Mouse (Mus musculus) thymus, adult 2 months (tissue): ENCODE results near the gene Cdkn1b. TPM values are rescaled to one million over a fixed set of nuclear protein-coding genes. Genes with fewer than 3 reads are reported as not detected.
A peak's percentile ranks its signal among the peaks of the same experiment; 100 is the strongest.

ENCODE experiments used
- DNase-seq: peaks from one replicate; pipeline ENCODE4 v3.0.0; 2021
- H3K27ac ChIP-seq: fragments of 200-500 bp; 2 replicates; pipeline ENCODE4 v1.5.1; 2012; ENCODE audit warnings: low read length, control low read depth; ENCODE audit not compliant: control insufficient read depth, insufficient read depth
- H3K27me3 ChIP-seq: fragments of 200-500 bp; 2 replicates; pipeline ENCODE4 v1.6.1; 2012; ENCODE audit warnings: mild to moderate bottlenecking, low read length, moderate library complexity, mixed read lengths; ENCODE audit not compliant: control insufficient read depth, insufficient read depth
- H3K36me3 ChIP-seq: fragments of 200-500 bp; 2 replicates; pipeline ENCODE4 v1.6.1; 2012; ENCODE audit warnings: mild to moderate bottlenecking, low read length, moderate library complexity; ENCODE audit not compliant: control insufficient read depth, insufficient read depth
- H3K4me1 ChIP-seq: fragments of 200-500 bp; replicated peaks from 2 replicates; pipeline ENCODE4 v1.6.1; 2012; ENCODE audit warnings: low read length; ENCODE audit not compliant: control insufficient read depth, insufficient read depth
- H3K4me3 ChIP-seq: fragments of 200-500 bp; 2 replicates; pipeline ENCODE4 v1.5.1; 2012; ENCODE audit warnings: mild to moderate bottlenecking, low read length, control low read depth, moderate library complexity; ENCODE audit not compliant: control insufficient read depth, insufficient read depth
- CTCF ChIP-seq: fragments of 200-500 bp; IDR thresholded peaks from 2 replicates; pipeline ENCODE4 v1.5.1; 2012; ENCODE audit warnings: mild to moderate bottlenecking, control low read depth, low read length, moderate library complexity, borderline replicate concordance; ENCODE audit not compliant: control insufficient read depth, poor library complexity, insufficient read depth; ENCODE audit errors: extremely low read depth
- POLR2A ChIP-seq: fragments of 200-500 bp; IDR thresholded peaks from 2 replicates; pipeline ENCODE4 v1.6.1; 2012; ENCODE audit warnings: mild to moderate bottlenecking, low read length, control low read depth, moderate library complexity; ENCODE audit not compliant: control insufficient read depth, poor library complexity, insufficient read depth; ENCODE audit errors: extremely low read depth
- WGBS: fragments of 180-500 bp; shearing (Covaris S2); methylation state at CpG from one replicate; pipeline ENCODE4 v1.1.7; 2018; 5-methylcytosine and 5-hydroxymethylcytosine counted together
- polyA plus RNA-seq: library from polyadenylated mRNA; depleted of rRNA; stranded (reverse); fragments of >200 nt; gene quantifications from 2 replicates; pipeline ENCODE4 v1.2.3, GENCODE M21; 2012

The Cdkn1b gene
- polyA plus RNA-seq, 1 experiment = 65.2 TPM

GRCm38 (mm10) chr6:134917087-134917486 lies 3.1 kb upstream of the Cdkn1b start:
- Histone ChIP-seq H3K27ac (peak overlapping the region; percentile 91), H3K4me3 (peak overlapping the region; percentile 80), H3K36me3 (peaks cover 3% of the 10 kb centered on the region), H3K4me1 (peaks cover 27% of the 10 kb centered on the region), H3K27me3 (no peaks in the 10 kb centered on the region)
- peak; percentile 67 for DNase-seq
- 2% methylated on average over 11 of the region's 11 CpGs for WGBS
- TF ChIP-seq CTCF (no peak), POLR2A (no peak)

DNA sequence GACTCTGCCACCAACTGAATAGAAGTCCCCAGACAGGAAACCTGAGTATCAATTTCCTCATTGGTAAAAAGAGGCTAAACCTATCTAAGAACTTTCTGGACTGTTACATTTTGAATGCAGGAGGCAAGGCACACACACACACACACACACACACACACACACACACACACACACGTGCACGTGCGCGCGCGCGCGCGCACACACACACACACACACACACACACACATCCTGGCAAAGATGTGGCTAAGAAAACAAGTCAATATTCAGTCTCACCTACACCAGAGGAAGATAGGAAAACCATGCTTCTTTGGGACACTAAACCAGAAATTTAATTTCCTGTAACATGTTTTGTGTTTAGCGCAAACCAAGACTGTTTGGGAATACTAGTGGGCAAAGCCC lies 1.4 kb upstream of the Cdkn1b start:
- TF ChIP-seq CTCF (no peak), POLR2A (no peak)
- 43% methylated on average over 10 of the region's 10 CpGs for WGBS
- peaks cover 12% of the 10 kb centered on the region for H3K36me3 ChIP-seq
- no peak for DNase-seq
- H3K4me1 ChIP-seq = peaks cover 27% of the 10 kb centered on the region
- no peak overlapping the region; the same call in 1 of the 2 replicates for H3K27ac ChIP-seq
- no peaks in the 10 kb centered on the region for H3K27me3 ChIP-seq
- no peak overlapping the region for H3K4me3 ChIP-seq

GRCm38 (mm10) chr6:134919511-134920189 lies 551 bp upstream of the Cdkn1b start:
- WGBS = 9% methylated on average over 37 of the region's 37 CpGs
- no peak for TF ChIP-seq CTCF
- no peak for TF ChIP-seq POLR2A
- peak overlapping the region; percentile 62 for H3K27ac ChIP-seq
- DNase-seq = no peak
- no peaks in the 10 kb centered on the region for H3K27me3 ChIP-seq
- peaks cover 27% of the 10 kb centered on the region for H3K4me1 ChIP-seq
- H3K36me3 ChIP-seq = peaks cover 12% of the 10 kb centered on the region
- peak overlapping the region; percentile 86 for H3K4me3 ChIP-seq

- H3K27ac ChIP-seq = peak overlapping the region; percentile 98
- H3K27me3 ChIP-seq = no peaks in the 10 kb centered on the region
- TF ChIP-seq POLR2A = no peak
- no peak for TF ChIP-seq CTCF
- peak overlapping the region; percentile 86 for H3K4me3 ChIP-seq
- under 1% methylated on average over 32 of the region's 32 CpGs for WGBS
- peak; percentile 66 for DNase-seq
- H3K36me3 ChIP-seq = peaks cover 12% of the 10 kb centered on the region
- peaks cover 18% of the 10 kb centered on the region for H3K4me1 ChIP-seq
Measured at GRCm38 (mm10) chr6:134921014-134921694, 953 bp downstream of the Cdkn1b start.

GRCm38 (mm10) chr6:134921695-134922510 lies 1.7 kb downstream of the Cdkn1b start:
- TF ChIP-seq POLR2A (no peak), CTCF (no peak)
- H3K36me3 ChIP-seq = peaks cover 12% of the 10 kb centered on the region
- H3K27me3 ChIP-seq = no peaks in the 10 kb centered on the region
- peaks cover 20% of the 10 kb centered on the region for H3K4me1 ChIP-seq
- 5% methylated on average over 20 of the region's 20 CpGs for WGBS
- H3K27ac ChIP-seq = peak overlapping the region; percentile 98
- H3K4me3 ChIP-seq = peak overlapping the region; percentile 70
- no peak for DNase-seq
